Mouse (Mus musculus) cerebellum, postnatal 14 days (tissue): ENCODE data around the gene Wdr3.

Experiments
- DNase-seq, 2 experiments: peaks; one replicate each; pipeline ENCODE4 v3.0.0; 2021; ENCODE audit warnings: mixed read lengths in 2 of 2

Gene Wdr3

GRCm38 (mm10) chr3:100162315-100163105, at the start of gene Wdr3, which contains the start of gene Gdap2:
Gene Wdr3 (minus strand): TSS chr3:100162407.
Gene Gdap2 (plus strand): TSS chr3:100162381.
- DNase-seq = peak; percentile 94 to 95

- no peak for DNase-seq
These were observed 44.8 kb upstream of the Wdr3 start for GRCm38 (mm10) chr3:100206973-100207372.

GRCm38 (mm10) chr3:100201554-100201953, 39.3 kb upstream of the Wdr3 start:
- no peak for DNase-seq

GRCm38 (mm10) chr3:100194210-100194609, 32.0 kb upstream of the Wdr3 start:
- DNase-seq = no peak

- no peak for DNase-seq
These were observed 27.7 kb upstream of the Wdr3 start for GRCm38 (mm10) chr3:100189861-100190260.

- DNase-seq = peak; percentile 82 to 87
These were observed 27.2 kb upstream of the Wdr3 start for GRCm38 (mm10) chr3:100189444-100189843.

- DNase-seq = no peak
These were observed 18.3 kb upstream of the Wdr3 start for GRCm38 (mm10) chr3:100180471-100180870.

GRCm38 (mm10) chr3:100176031-100176430, 13.8 kb upstream of the Wdr3 start:
- no peak for DNase-seq

GRCm38 (mm10) chr3:100164991-100165390, 2.8 kb upstream of the Wdr3 start:
- no peak for DNase-seq

GRCm38 (mm10) chr3:100163556-100163955, 1.3 kb upstream of the Wdr3 start:
- peak; percentile 7 to 19 for DNase-seq

GRCm38 (mm10) chr3:100161665-100162314, 417 bp downstream of the Wdr3 start:
- no peak for DNase-seq

GRCm38 (mm10) chr3:100160682-100161445, 1.3 kb downstream of the Wdr3 start:
- no peak for DNase-seq

- peak in 1 of 2 experiments; percentile 40 for DNase-seq
These were observed 39.8 kb downstream of the Wdr3 start for GRCm38 (mm10) chr3:100122445-100122844.

GRCm38 (mm10) chr3:100121961-100122360, 40.2 kb downstream of the Wdr3 start:
- DNase-seq = peak; percentile 55 to 78

- DNase-seq = no peak
These were observed 43.5 kb downstream of the Wdr3 start for GRCm38 (mm10) chr3:100118681-100119080.

- DNase-seq = peak; percentile 76 to 82
These were observed 55.5 kb downstream of the Wdr3 start for GRCm38 (mm10) chr3:100106736-100107135.

- peak; percentile 78 to 87 for DNase-seq
These were observed 59.7 kb downstream of the Wdr3 start for GRCm38 (mm10) chr3:100102386-100103092.
